Mouse (Mus musculus): Measurements from ENCODE around the gene Zswim3. TPM values are rescaled to one million over a fixed set of nuclear protein-coding genes. Genes with fewer than 3 reads are reported as not detected.

Gene Zswim3
- 1.5 TPM for polyA plus RNA-seq (2014; fragmentation: Illumina TruSeq; extraction: RNeasy Lipid Tissue Mini Kit (QIAGEN cat#74804); ENCODE audit: low read depth, low replicate concordance)

GRCm38 (mm10) chr2:164804533-164805331 lies at the start of gene Zswim3, which contains the start of gene Acot8:
Gene Zswim3, plus strand, starts transcription at chr2:164805098.
Gene Acot8, minus strand, starts transcription at chr2:164804882.

GRCm38 (mm10) chr2:164769258-164770037 lies 35.5 kb upstream of the Zswim3 start, which contains the start of gene Ube2c:
Gene Ube2c, plus strand, starts transcription at chr2:164769898.

GRCm38 (mm10) chr2:164779481-164780086 lies 25.3 kb upstream of the Zswim3 start, which contains the start of gene Tnnc2:
Gene Tnnc2, minus strand, starts transcription at chr2:164779967.

GRCm38 (mm10) chr2:164785481-164786387 lies 19.2 kb upstream of the Zswim3 start, which contains the start of gene Snx21:
Gene Snx21, plus strand, starts transcription at chr2:164785823.

GRCm38 (mm10) chr2:164822636-164823165 lies 17.8 kb downstream of the Zswim3 start, which contains the start of gene Zswim1:
Gene Zswim1, plus strand, starts transcription at chr2:164822686.

GRCm38 (mm10) chr2:164828437-164828836 lies 23.5 kb downstream of the Zswim3 start, which contains the start of gene Spata25:
Gene Spata25, minus strand, starts transcription at chr2:164828537.

GRCm38 (mm10) chr2:164832748-164833301 lies 27.9 kb downstream of the Zswim3 start, which contains the start of gene Ctsa:
Gene Ctsa, plus strand, starts transcription at chr2:164832873.

GRCm38 (mm10) chr2:164833314-164833959 lies 28.5 kb downstream of the Zswim3 start, which contains the start of gene Neurl2:
Gene Neurl2, minus strand, starts transcription at chr2:164833456.

GRCm38 (mm10) chr2:164857101-164857821 lies 52.4 kb downstream of the Zswim3 start, which contains the start of gene Pltp:
Gene Pltp, minus strand, starts transcription at chr2:164857711.

Other genes starting within 250 kb of the Zswim3 start
- gene Wfdc2, start 242.7 kb upstream of the Zswim3 start, polyA plus RNA-seq (2014; fragmentation: Illumina TruSeq; extraction: RNeasy Lipid Tissue Mini Kit (QIAGEN cat#74804); ENCODE audit: low read depth, low replicate concordance): 19.6 TPM
- gene Spint3, start 231.6 kb upstream of the Zswim3 start, polyA plus RNA-seq (2014; fragmentation: Illumina TruSeq; extraction: RNeasy Lipid Tissue Mini Kit (QIAGEN cat#74804); ENCODE audit: low read depth, low replicate concordance): not detected
- not detected for gene Wfdc6a, start 219.7 kb upstream of the Zswim3 start, polyA plus RNA-seq (2014; fragmentation: Illumina TruSeq; extraction: RNeasy Lipid Tissue Mini Kit (QIAGEN cat#74804); ENCODE audit: low read depth, low replicate concordance)
- not detected for gene Eppin, start 211.5 kb upstream of the Zswim3 start, polyA plus RNA-seq (2014; fragmentation: Illumina TruSeq; extraction: RNeasy Lipid Tissue Mini Kit (QIAGEN cat#74804); ENCODE audit: low read depth, low replicate concordance)
- not detected for gene Wfdc6b, start 191.6 kb upstream of the Zswim3 start, polyA plus RNA-seq (2014; fragmentation: Illumina TruSeq; extraction: RNeasy Lipid Tissue Mini Kit (QIAGEN cat#74804); ENCODE audit: low read depth, low replicate concordance)
- gene Wfdc8, start 191.5 kb upstream of the Zswim3 start, polyA plus RNA-seq (2014; fragmentation: Illumina TruSeq; extraction: RNeasy Lipid Tissue Mini Kit (QIAGEN cat#74804); ENCODE audit: low read depth, low replicate concordance): not detected
- gene Wfdc16, start 166.3 kb upstream of the Zswim3 start, polyA plus RNA-seq (2014; fragmentation: Illumina TruSeq; extraction: RNeasy Lipid Tissue Mini Kit (QIAGEN cat#74804); ENCODE audit: low read depth, low replicate concordance): 37.6 TPM
- not detected for gene Wfdc10, start 149.1 kb upstream of the Zswim3 start, polyA plus RNA-seq (2014; fragmentation: Illumina TruSeq; extraction: RNeasy Lipid Tissue Mini Kit (QIAGEN cat#74804); ENCODE audit: low read depth, low replicate concordance)
- gene Wfdc9, start 148.5 kb upstream of the Zswim3 start, polyA plus RNA-seq (2014; fragmentation: Illumina TruSeq; extraction: RNeasy Lipid Tissue Mini Kit (QIAGEN cat#74804); ENCODE audit: low read depth, low replicate concordance): not detected
- gene Wfdc11, start 131.0 kb upstream of the Zswim3 start, polyA plus RNA-seq (2014; fragmentation: Illumina TruSeq; extraction: RNeasy Lipid Tissue Mini Kit (QIAGEN cat#74804); ENCODE audit: low read depth, low replicate concordance): not detected
- gene Wfdc13, start 120.0 kb upstream of the Zswim3 start, polyA plus RNA-seq (2014; fragmentation: Illumina TruSeq; extraction: RNeasy Lipid Tissue Mini Kit (QIAGEN cat#74804); ENCODE audit: low read depth, low replicate concordance): not detected
- not detected for gene Spint4, start 106.6 kb upstream of the Zswim3 start, polyA plus RNA-seq (2014; fragmentation: Illumina TruSeq; extraction: RNeasy Lipid Tissue Mini Kit (QIAGEN cat#74804); ENCODE audit: low read depth, low replicate concordance)
- gene Spint5, start 89.8 kb upstream of the Zswim3 start, polyA plus RNA-seq (2014; fragmentation: Illumina TruSeq; extraction: RNeasy Lipid Tissue Mini Kit (QIAGEN cat#74804); ENCODE audit: low read depth, low replicate concordance): not detected
- gene Wfdc3, start 59.2 kb upstream of the Zswim3 start, polyA plus RNA-seq (2014; fragmentation: Illumina TruSeq; extraction: RNeasy Lipid Tissue Mini Kit (QIAGEN cat#74804); ENCODE audit: low read depth, low replicate concordance): 1.2 TPM
- gene Dnttip1, start 59.1 kb upstream of the Zswim3 start, polyA plus RNA-seq (2014; fragmentation: Illumina TruSeq; extraction: RNeasy Lipid Tissue Mini Kit (QIAGEN cat#74804); ENCODE audit: low read depth, low replicate concordance): 2.1 TPM
- 1.3 TPM for gene Ube2c, start 35.2 kb upstream of the Zswim3 start, polyA plus RNA-seq (2014; fragmentation: Illumina TruSeq; extraction: RNeasy Lipid Tissue Mini Kit (QIAGEN cat#74804); ENCODE audit: low read depth, low replicate concordance)
- not detected for gene Tnnc2, start 25.1 kb upstream of the Zswim3 start, polyA plus RNA-seq (2014; fragmentation: Illumina TruSeq; extraction: RNeasy Lipid Tissue Mini Kit (QIAGEN cat#74804); ENCODE audit: low read depth, low replicate concordance)
- 1.1 TPM for gene Snx21, start 19.3 kb upstream of the Zswim3 start, polyA plus RNA-seq (2014; fragmentation: Illumina TruSeq; extraction: RNeasy Lipid Tissue Mini Kit (QIAGEN cat#74804); ENCODE audit: low read depth, low replicate concordance)
- gene Acot8, start 216 bp upstream of the Zswim3 start, polyA plus RNA-seq (2014; fragmentation: Illumina TruSeq; extraction: RNeasy Lipid Tissue Mini Kit (QIAGEN cat#74804); ENCODE audit: low read depth, low replicate concordance): 1.7 TPM
- gene Zswim1, start 17.6 kb downstream of the Zswim3 start, polyA plus RNA-seq (2014; fragmentation: Illumina TruSeq; extraction: RNeasy Lipid Tissue Mini Kit (QIAGEN cat#74804); ENCODE audit: low read depth, low replicate concordance): 3.4 TPM
- gene Spata25, start 23.4 kb downstream of the Zswim3 start, polyA plus RNA-seq (2014; fragmentation: Illumina TruSeq; extraction: RNeasy Lipid Tissue Mini Kit (QIAGEN cat#74804); ENCODE audit: low read depth, low replicate concordance): not detected
- gene Ctsa, start 27.8 kb downstream of the Zswim3 start, polyA plus RNA-seq (2014; fragmentation: Illumina TruSeq; extraction: RNeasy Lipid Tissue Mini Kit (QIAGEN cat#74804); ENCODE audit: low read depth, low replicate concordance): 52.2 TPM
- gene Neurl2, start 28.4 kb downstream of the Zswim3 start, polyA plus RNA-seq (2014; fragmentation: Illumina TruSeq; extraction: RNeasy Lipid Tissue Mini Kit (QIAGEN cat#74804); ENCODE audit: low read depth, low replicate concordance): not detected
- 0.44 TPM for gene Pltp, start 52.6 kb downstream of the Zswim3 start, polyA plus RNA-seq (2014; fragmentation: Illumina TruSeq; extraction: RNeasy Lipid Tissue Mini Kit (QIAGEN cat#74804); ENCODE audit: low read depth, low replicate concordance)
- gene Pcif1, start 74.2 kb downstream of the Zswim3 start, polyA plus RNA-seq (2014; fragmentation: Illumina TruSeq; extraction: RNeasy Lipid Tissue Mini Kit (QIAGEN cat#74804); ENCODE audit: low read depth, low replicate concordance): 4.1 TPM
- 0.16 TPM for gene Zfp335, start 106.7 kb downstream of the Zswim3 start, polyA plus RNA-seq (2014; fragmentation: Illumina TruSeq; extraction: RNeasy Lipid Tissue Mini Kit (QIAGEN cat#74804); ENCODE audit: low read depth, low replicate concordance)
- 0.40 TPM for gene Mmp9, start 135.7 kb downstream of the Zswim3 start, polyA plus RNA-seq (2014; fragmentation: Illumina TruSeq; extraction: RNeasy Lipid Tissue Mini Kit (QIAGEN cat#74804); ENCODE audit: low read depth, low replicate concordance)
- 1.7 TPM for gene Slc12a5, start 155.7 kb downstream of the Zswim3 start, polyA plus RNA-seq (2014; fragmentation: Illumina TruSeq; extraction: RNeasy Lipid Tissue Mini Kit (QIAGEN cat#74804); ENCODE audit: low read depth, low replicate concordance)
- 9.3 TPM for gene Ncoa5, start 229.8 kb downstream of the Zswim3 start, polyA plus RNA-seq (2014; fragmentation: Illumina TruSeq; extraction: RNeasy Lipid Tissue Mini Kit (QIAGEN cat#74804); ENCODE audit: low read depth, low replicate concordance)